Mouse (Mus musculus): Measurements from ENCODE around the gene Pla2g5. TPM values are rescaled to one million over a fixed set of nuclear protein-coding genes. Genes with fewer than 3 reads are reported as not detected.
A peak's percentile ranks its signal among the peaks of the same experiment; 100 is the strongest.

The Pla2g5 gene
- polyA plus RNA-seq, 1 experiment from 2014 or later: 0.34 TPM

DNA sequence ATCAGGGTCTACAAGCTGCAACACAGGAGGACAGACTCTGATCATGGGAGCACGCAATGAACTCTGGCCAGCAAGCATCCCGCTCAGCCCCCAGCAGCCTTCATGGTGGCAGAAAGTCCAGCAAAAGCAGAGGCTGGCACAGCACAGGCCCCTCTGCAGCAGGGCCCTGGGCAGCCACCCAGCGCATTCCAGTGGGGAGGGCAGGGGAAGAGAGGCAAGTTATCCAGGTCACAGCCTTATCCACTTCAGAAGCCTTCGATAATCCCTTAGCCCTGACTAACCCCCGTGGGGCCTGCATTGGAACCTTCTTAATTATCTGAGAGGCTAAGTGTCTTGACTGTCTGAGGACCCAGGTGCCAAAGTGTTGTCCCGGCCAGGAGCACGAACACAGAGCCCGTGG is 44.2 kb downstream of the Pla2g5 start:
- Histone ChIP-seq H3K4me3 (ENCODE audit: low read depth, low read length) (no peak overlapping the region), H3K36me3 (ENCODE audit: control insufficient read depth, insufficient read depth, low read length) (no peaks in the 10 kb centered on the region), H3K9me3 (ENCODE audit: control insufficient read depth, low read length) (no peaks in the 10 kb centered on the region), H3K27ac (replicated peaks) (no peak overlapping the region), H3K27me3 (ENCODE audit: control insufficient read depth, insufficient read depth, low read length) (no peaks in the 10 kb centered on the region), H3K9ac (ENCODE audit: low read length) (no peak overlapping the region), H3K4me1 (replicated peaks; ENCODE audit: control insufficient read depth, insufficient read depth) (no peaks in the 10 kb centered on the region), H3K4me2 (replicated peaks; ENCODE audit: low read depth) (no peak overlapping the region)
- TF ChIP-seq EP300 (optimal IDR thresholded peaks at IDR 0.05) (no peak), CTCF (IDR thresholded peaks at IDR 0.05; ENCODE audit: low read depth) (no peak)
- ATAC-seq (ENCODE audit: low FRiP score, low TSS enrichment) (no peak; the same call in 1 of the 2 replicates), DNase-seq (ENCODE audit: low spot score) (no peak)
- 38% methylated on average over 8 of the region's 8 CpGs for WGBS

DNA sequence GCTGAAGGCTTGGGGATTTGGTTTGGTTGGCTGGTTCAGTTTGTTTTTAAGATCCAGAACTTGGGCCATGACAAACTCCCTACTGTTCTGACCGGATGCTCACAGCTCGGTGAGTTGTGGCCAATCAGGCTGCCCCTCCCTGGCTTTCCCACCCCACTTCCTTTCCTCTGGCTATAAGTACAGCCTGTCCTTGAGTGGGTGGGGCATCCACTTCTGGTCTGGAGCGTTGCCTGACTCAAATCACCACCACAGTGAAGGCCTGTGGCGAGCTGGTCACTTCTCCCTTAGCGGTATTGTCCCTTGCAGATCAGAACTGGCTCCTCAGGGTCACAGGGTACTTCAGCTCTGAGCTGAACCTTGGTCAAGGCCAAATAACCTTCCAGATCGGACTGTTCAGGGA is 45.5 kb downstream of the Pla2g5 start:
- ATAC-seq (ENCODE audit: low FRiP score, low TSS enrichment): 0 out of 2 replicates have a peak, but pooled peaks have one; percentile 24
- H3K4me1 ChIP-seq (replicated peaks; ENCODE audit: control insufficient read depth, insufficient read depth): no peaks in the 10 kb centered on the region
- H3K9ac ChIP-seq (ENCODE audit: low read length): no peak overlapping the region
- no peaks in the 10 kb centered on the region for H3K36me3 ChIP-seq (ENCODE audit: control insufficient read depth, insufficient read depth, low read length)
- H3K9me3 ChIP-seq (ENCODE audit: control insufficient read depth, low read length): no peaks in the 10 kb centered on the region
- no peak for TF ChIP-seq EP300 (optimal IDR thresholded peaks at IDR 0.05)
- TF ChIP-seq CTCF (IDR thresholded peaks at IDR 0.05; ENCODE audit: low read depth): no peak
- no peak overlapping the region for H3K4me3 ChIP-seq (ENCODE audit: low read depth, low read length)
- H3K27ac ChIP-seq (replicated peaks): no peak overlapping the region
- 72% methylated on average over 6 of the region's 6 CpGs for WGBS
- no peak overlapping the region for H3K4me2 ChIP-seq (replicated peaks; ENCODE audit: low read depth)
- no peaks in the 10 kb centered on the region for H3K27me3 ChIP-seq (ENCODE audit: control insufficient read depth, insufficient read depth, low read length)
- DNase-seq (ENCODE audit: low spot score): no peak

DNA sequence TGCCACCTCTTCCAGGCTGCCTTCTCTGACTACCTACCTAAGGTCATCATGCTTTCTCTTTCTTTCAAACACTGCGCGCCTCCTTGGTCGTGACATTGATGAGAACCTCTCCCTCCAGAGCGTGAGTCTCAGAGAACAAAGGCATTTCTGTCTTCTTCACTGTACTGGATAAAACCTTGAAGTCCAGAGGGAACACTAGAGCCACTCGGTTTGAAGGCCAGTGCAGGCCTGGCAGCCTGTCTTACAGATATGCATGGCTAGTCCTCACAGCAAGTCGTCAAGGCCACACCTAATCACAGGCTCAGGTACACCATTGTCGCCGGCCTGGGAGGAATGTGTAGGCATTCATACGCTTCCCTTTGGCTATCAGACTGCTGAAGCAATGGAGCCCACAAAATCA is 47.1 kb downstream of the Pla2g5 start:
- DNase-seq (ENCODE audit: low spot score) (no peak), ATAC-seq (ENCODE audit: low FRiP score, low TSS enrichment) (no peak)
- no peak overlapping the region for H3K27ac ChIP-seq (replicated peaks)
- no peaks in the 10 kb centered on the region for H3K4me1 ChIP-seq (replicated peaks; ENCODE audit: control insufficient read depth, insufficient read depth)
- H3K27me3 ChIP-seq (ENCODE audit: control insufficient read depth, insufficient read depth, low read length): no peaks in the 10 kb centered on the region
- no peak overlapping the region for H3K4me3 ChIP-seq (ENCODE audit: low read depth, low read length)
- no peaks in the 10 kb centered on the region for H3K36me3 ChIP-seq (ENCODE audit: control insufficient read depth, insufficient read depth, low read length)
- WGBS: 76% methylated on average over 9 of the region's 9 CpGs
- no peaks in the 10 kb centered on the region for H3K9me3 ChIP-seq (ENCODE audit: control insufficient read depth, low read length)
- no peak overlapping the region for H3K4me2 ChIP-seq (replicated peaks; ENCODE audit: low read depth)
- no peak overlapping the region for H3K9ac ChIP-seq (ENCODE audit: low read length)
- no peak for TF ChIP-seq CTCF (IDR thresholded peaks at IDR 0.05; ENCODE audit: low read depth)

DNA sequence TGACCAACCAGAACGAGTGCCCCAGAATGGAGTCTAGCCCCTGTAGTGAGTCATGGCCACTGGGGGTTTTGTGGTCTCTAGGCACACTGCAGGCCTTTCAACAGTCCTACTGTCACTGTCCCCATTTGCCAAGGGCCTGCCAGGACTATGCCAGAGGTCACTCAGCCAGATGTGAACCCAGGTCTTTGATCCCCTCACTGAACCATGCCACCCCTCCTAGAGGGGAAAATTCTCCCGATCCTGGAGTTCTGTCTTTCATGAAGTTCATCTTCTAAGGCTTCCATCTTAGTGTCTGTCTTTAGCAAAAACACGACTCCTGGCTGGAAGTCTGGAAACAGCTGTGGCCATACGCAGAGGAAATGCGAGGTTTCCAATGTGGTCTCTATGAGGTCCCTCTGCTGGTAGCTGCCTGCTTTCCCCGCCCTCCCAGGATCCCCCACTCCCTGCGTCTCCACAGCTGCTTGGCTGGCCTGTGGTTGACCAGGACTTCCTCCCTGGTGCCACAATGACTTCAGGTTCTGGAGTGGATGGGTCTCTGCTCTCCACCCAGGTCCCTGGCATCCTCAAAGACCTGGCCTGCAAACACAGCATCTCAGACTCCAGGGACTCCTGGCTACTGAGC is 56.3 kb downstream of the Pla2g5 start:
- no peaks in the 10 kb centered on the region for H3K4me1 ChIP-seq (replicated peaks; ENCODE audit: control insufficient read depth, insufficient read depth)
- H3K9ac ChIP-seq (ENCODE audit: low read length): no peak overlapping the region
- DNase-seq (ENCODE audit: low spot score) (no peak), ATAC-seq (ENCODE audit: low FRiP score, low TSS enrichment) (peak; percentile 10; the same call in 1 of the 2 replicates)
- H3K4me3 ChIP-seq (ENCODE audit: low read depth, low read length): no peak overlapping the region
- H3K36me3 ChIP-seq (ENCODE audit: control insufficient read depth, insufficient read depth, low read length): no peaks in the 10 kb centered on the region
- H3K27ac ChIP-seq (replicated peaks): no peak overlapping the region
- no peak for TF ChIP-seq EP300 (optimal IDR thresholded peaks at IDR 0.05)
- TF ChIP-seq CTCF (IDR thresholded peaks at IDR 0.05; ENCODE audit: low read depth): peak; percentile 39
- no peak overlapping the region for H3K4me2 ChIP-seq (replicated peaks; ENCODE audit: low read depth)
- H3K27me3 ChIP-seq (ENCODE audit: control insufficient read depth, insufficient read depth, low read length): no peaks in the 10 kb centered on the region
- no peaks in the 10 kb centered on the region for H3K9me3 ChIP-seq (ENCODE audit: control insufficient read depth, low read length)
- 53% methylated on average over 7 of the region's 7 CpGs for WGBS

DNA sequence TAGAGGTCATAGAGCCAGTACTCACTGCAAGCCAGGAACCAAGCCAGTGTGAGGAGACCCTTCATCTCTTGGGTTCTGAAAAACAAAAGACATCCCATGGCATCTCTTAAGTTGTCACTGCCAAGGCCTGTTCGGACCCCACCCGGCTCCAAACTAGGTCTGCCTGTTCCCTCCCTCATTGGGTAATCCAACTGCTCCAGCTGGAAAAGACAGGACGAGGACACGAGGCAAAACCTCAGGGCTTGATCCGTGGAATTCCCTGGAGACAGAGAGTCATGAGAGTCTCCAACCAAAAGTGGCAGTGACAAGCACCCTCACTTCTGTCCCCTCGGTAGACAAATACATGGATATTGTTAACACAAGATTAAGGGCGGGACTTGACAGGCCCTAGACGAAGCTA is 57.1 kb downstream of the Pla2g5 start:
- Histone ChIP-seq H3K9me3 (ENCODE audit: control insufficient read depth, low read length) (no peaks in the 10 kb centered on the region), H3K9ac (ENCODE audit: low read length) (no peak overlapping the region), H3K4me2 (replicated peaks; ENCODE audit: low read depth) (no peak overlapping the region), H3K4me3 (ENCODE audit: low read depth, low read length) (no peak overlapping the region), H3K27ac (replicated peaks) (no peak overlapping the region), H3K36me3 (ENCODE audit: control insufficient read depth, insufficient read depth, low read length) (no peaks in the 10 kb centered on the region), H3K27me3 (ENCODE audit: control insufficient read depth, insufficient read depth, low read length) (no peaks in the 10 kb centered on the region), H3K4me1 (replicated peaks; ENCODE audit: control insufficient read depth, insufficient read depth) (no peaks in the 10 kb centered on the region)
- DNase-seq (ENCODE audit: low spot score): no peak
- TF ChIP-seq EP300 (optimal IDR thresholded peaks at IDR 0.05) (no peak), CTCF (IDR thresholded peaks at IDR 0.05; ENCODE audit: low read depth) (no peak)
- 65% methylated on average over 8 of the region's 8 CpGs for WGBS
- ATAC-seq (ENCODE audit: low FRiP score, low TSS enrichment): no peak

DNA sequence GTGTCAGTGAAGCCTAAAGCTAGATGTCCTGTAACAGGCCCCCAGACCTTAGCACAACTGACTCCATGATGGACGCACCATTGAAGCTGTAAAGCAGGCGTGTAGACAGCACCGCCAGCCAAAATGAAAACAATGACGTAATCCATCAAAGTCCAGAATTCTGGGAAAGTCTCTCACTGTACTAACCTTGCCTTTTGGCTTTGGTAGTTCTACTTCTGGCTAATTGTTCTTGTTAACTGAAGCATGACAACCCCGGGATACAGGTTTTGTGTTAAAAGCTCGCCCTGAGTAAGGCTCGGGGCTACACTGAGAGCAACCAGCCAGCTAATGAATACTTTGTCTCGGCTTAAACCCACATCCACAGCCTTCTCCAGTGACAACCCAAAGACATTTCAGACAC is 58.0 kb downstream of the Pla2g5 start:
- no peak overlapping the region for H3K27ac ChIP-seq (replicated peaks)
- ATAC-seq (ENCODE audit: low FRiP score, low TSS enrichment) (no peak), DNase-seq (ENCODE audit: low spot score) (no peak)
- TF ChIP-seq EP300 (optimal IDR thresholded peaks at IDR 0.05) (no peak), CTCF (IDR thresholded peaks at IDR 0.05; ENCODE audit: low read depth) (no peak)
- no peaks in the 10 kb centered on the region for H3K36me3 ChIP-seq (ENCODE audit: control insufficient read depth, insufficient read depth, low read length)
- no peak overlapping the region for H3K4me2 ChIP-seq (replicated peaks; ENCODE audit: low read depth)
- no peaks in the 10 kb centered on the region for H3K9me3 ChIP-seq (ENCODE audit: control insufficient read depth, low read length)
- H3K4me3 ChIP-seq (ENCODE audit: low read depth, low read length): no peak overlapping the region
- 45% methylated on average over 8 of the region's 8 CpGs for WGBS
- no peaks in the 10 kb centered on the region for H3K27me3 ChIP-seq (ENCODE audit: control insufficient read depth, insufficient read depth, low read length)
- H3K9ac ChIP-seq (ENCODE audit: low read length): no peak overlapping the region
- H3K4me1 ChIP-seq (replicated peaks; ENCODE audit: control insufficient read depth, insufficient read depth): no peaks in the 10 kb centered on the region

All from stomach, postnatal 0 days (tissue).